Mouse (Mus musculus): Measurements from ENCODE around the gene Calm2. TPM values are rescaled to one million over a fixed set of nuclear protein-coding genes. Genes with fewer than 3 reads are reported as not detected.

The Calm2 gene
- polyA plus RNA-seq (2015; fragmentation: Nextera tagmentation; extraction: Ambion mirVana), result 2,810 and 2,954 TPM in 2 replicates

GRCm38 (mm10) chr17:87446767-87447611 is at the start of gene Calm2:
Calm2 (minus strand) TSS chr17:87446935.
- Histone ChIP-seq H3K4me3 (peak within 1 kb of the TSS; percentile 93), H3K9me3 (no peaks in the 10 kb centered on the region), H3K4me1 (replicated peaks) (peaks cover 37% of the 10 kb centered on the region), H3K9ac (peak within 1 kb of the TSS; percentile 100), H3K27me3 (no peaks in the 10 kb centered on the region), H3K27ac (replicated peaks) (peak within 1 kb of the TSS; percentile 100), H3K36me3 (no peaks in the 10 kb centered on the region), H3K4me2 (peak within 1 kb of the TSS; percentile 96)
- WGBS, result under 1% methylated on average over 69 of the region's 69 CpGs
- peak; percentile 94 for ATAC-seq (ENCODE audit: low read depth)

GRCm38 (mm10) chr17:87495504-87495903 is 48.8 kb upstream of the Calm2 start:
- no peak for ATAC-seq (ENCODE audit: low read depth)
- H3K4me1 ChIP-seq (replicated peaks), result peaks cover 5% of the 10 kb centered on the region
- H3K4me2 ChIP-seq, result no peak overlapping the region
- H3K36me3 ChIP-seq, result no peaks in the 10 kb centered on the region
- H3K9ac ChIP-seq, result no peak overlapping the region
- WGBS, result 95% methylated on average over 4 of the region's 4 CpGs
- no peak overlapping the region for H3K4me3 ChIP-seq
- no peak overlapping the region for H3K27ac ChIP-seq (replicated peaks)
- no peaks in the 10 kb centered on the region for H3K9me3 ChIP-seq
- H3K27me3 ChIP-seq, result no peaks in the 10 kb centered on the region

GRCm38 (mm10) chr17:87494310-87494709 is 47.6 kb upstream of the Calm2 start:
- no peak overlapping the region for H3K9ac ChIP-seq
- no peaks in the 10 kb centered on the region for H3K36me3 ChIP-seq
- no peak for ATAC-seq (ENCODE audit: low read depth)
- H3K9me3 ChIP-seq, result no peaks in the 10 kb centered on the region
- no peak overlapping the region for H3K4me2 ChIP-seq
- 95% methylated on average over 4 of the region's 4 CpGs for WGBS
- no peak overlapping the region for H3K27ac ChIP-seq (replicated peaks)
- H3K4me3 ChIP-seq, result no peak overlapping the region
- peaks cover 9% of the 10 kb centered on the region for H3K4me1 ChIP-seq (replicated peaks)
- H3K27me3 ChIP-seq, result no peaks in the 10 kb centered on the region

GRCm38 (mm10) chr17:87492286-87492685 is 45.6 kb upstream of the Calm2 start:
- Histone ChIP-seq H3K4me2 (no peak overlapping the region), H3K27ac (replicated peaks) (no peak overlapping the region), H3K4me1 (replicated peaks) (peaks cover 9% of the 10 kb centered on the region), H3K9ac (no peak overlapping the region), H3K36me3 (no peaks in the 10 kb centered on the region), H3K9me3 (no peaks in the 10 kb centered on the region), H3K4me3 (no peak overlapping the region), H3K27me3 (no peaks in the 10 kb centered on the region)
- 54% methylated on average over 4 of the region's 4 CpGs for WGBS
- ATAC-seq (ENCODE audit: low read depth), result no peak

GRCm38 (mm10) chr17:87490295-87490694 is 43.6 kb upstream of the Calm2 start:
- ATAC-seq (ENCODE audit: low read depth), result no peak
- peaks cover 9% of the 10 kb centered on the region for H3K4me1 ChIP-seq (replicated peaks)
- no peak overlapping the region for H3K9ac ChIP-seq
- H3K27ac ChIP-seq (replicated peaks), result no peak overlapping the region
- no peaks in the 10 kb centered on the region for H3K9me3 ChIP-seq
- H3K27me3 ChIP-seq, result no peaks in the 10 kb centered on the region
- WGBS, result 59% methylated on average over 6 of the region's 6 CpGs
- H3K36me3 ChIP-seq, result no peaks in the 10 kb centered on the region
- no peak overlapping the region for H3K4me3 ChIP-seq
- no peak overlapping the region for H3K4me2 ChIP-seq

GRCm38 (mm10) chr17:87485751-87486150 is 39.0 kb upstream of the Calm2 start:
- Histone ChIP-seq H3K27me3 (no peaks in the 10 kb centered on the region), H3K36me3 (no peaks in the 10 kb centered on the region), H3K9me3 (no peaks in the 10 kb centered on the region), H3K27ac (replicated peaks) (no peak overlapping the region), H3K4me3 (no peak overlapping the region), H3K9ac (no peak overlapping the region), H3K4me1 (replicated peaks) (peaks cover 7% of the 10 kb centered on the region), H3K4me2 (no peak overlapping the region)
- WGBS, result 92% methylated on average over 5 of the region's 5 CpGs
- ATAC-seq (ENCODE audit: low read depth), result no peak

GRCm38 (mm10) chr17:87482867-87483266 is 36.1 kb upstream of the Calm2 start:
- Histone ChIP-seq H3K4me2 (no peak overlapping the region), H3K4me1 (replicated peaks) (peaks cover 10% of the 10 kb centered on the region), H3K9ac (no peak overlapping the region), H3K36me3 (no peaks in the 10 kb centered on the region), H3K27ac (replicated peaks) (no peak overlapping the region), H3K4me3 (no peak overlapping the region), H3K27me3 (no peaks in the 10 kb centered on the region), H3K9me3 (no peaks in the 10 kb centered on the region)
- 68% methylated on average over 3 of the region's 3 CpGs for WGBS
- ATAC-seq (ENCODE audit: low read depth), result no peak

- Histone ChIP-seq H3K27me3 (0 out of 2 replicates have a peak, but pooled peaks cover 2% of the 10 kb centered on the region), H3K4me1 (replicated peaks) (peaks cover 37% of the 10 kb centered on the region), H3K9ac (no peak overlapping the region), H3K9me3 (no peaks in the 10 kb centered on the region), H3K4me3 (no peak overlapping the region), H3K27ac (replicated peaks) (peak overlapping the region; percentile 66), H3K36me3 (no peaks in the 10 kb centered on the region), H3K4me2 (no peak overlapping the region)
- WGBS, result 45% methylated on average over 9 of the region's 9 CpGs
- peak; percentile 52; the same call in 1 of the 2 replicates for ATAC-seq (ENCODE audit: low read depth)
Observed at GRCm38 (mm10) chr17:87478569-87478968, 31.8 kb upstream of the Calm2 start.

- H3K9me3 ChIP-seq, result no peaks in the 10 kb centered on the region
- peaks cover 43% of the 10 kb centered on the region for H3K4me1 ChIP-seq (replicated peaks)
- no peak for ATAC-seq (ENCODE audit: low read depth)
- no peak overlapping the region for H3K9ac ChIP-seq
- H3K27ac ChIP-seq (replicated peaks), result peak overlapping the region; percentile 66; the same call in 1 of the 2 replicates
- no peaks in the 10 kb centered on the region for H3K36me3 ChIP-seq
- no peak overlapping the region for H3K4me3 ChIP-seq
- 0 out of 2 replicates have a peak, but pooled peaks cover 2% of the 10 kb centered on the region for H3K27me3 ChIP-seq
- no peak overlapping the region for H3K4me2 ChIP-seq
- WGBS, result 22% methylated on average over 16 of the region's 16 CpGs
Observed at GRCm38 (mm10) chr17:87477611-87478010, 30.9 kb upstream of the Calm2 start.

GRCm38 (mm10) chr17:87475356-87475755 is 28.6 kb upstream of the Calm2 start:
- no peaks in the 10 kb centered on the region for H3K9me3 ChIP-seq
- peak overlapping the region; percentile 65; the same call in 1 of the 2 replicates for H3K4me2 ChIP-seq
- WGBS, result 68% methylated on average over 8 of the region's 8 CpGs
- H3K9ac ChIP-seq, result no peak overlapping the region
- H3K27ac ChIP-seq (replicated peaks), result no peak overlapping the region
- no peak overlapping the region for H3K4me3 ChIP-seq
- H3K36me3 ChIP-seq, result no peaks in the 10 kb centered on the region
- ATAC-seq (ENCODE audit: low read depth), result no peak
- peaks cover 43% of the 10 kb centered on the region for H3K4me1 ChIP-seq (replicated peaks)
- 0 out of 2 replicates have a peak, but pooled peaks cover 2% of the 10 kb centered on the region for H3K27me3 ChIP-seq

GRCm38 (mm10) chr17:87474501-87474795 is 27.7 kb upstream of the Calm2 start:
- H3K4me3 ChIP-seq, result peak overlapping the region; percentile 31
- peak overlapping the region; percentile 61 for H3K9ac ChIP-seq
- peak overlapping the region; percentile 65 for H3K4me2 ChIP-seq
- 0 out of 2 replicates have a peak, but pooled peaks cover 2% of the 10 kb centered on the region for H3K27me3 ChIP-seq
- ATAC-seq (ENCODE audit: low read depth), result no peak
- WGBS, result 2% methylated on average over 7 of the region's 7 CpGs
- H3K9me3 ChIP-seq, result no peaks in the 10 kb centered on the region
- H3K4me1 ChIP-seq (replicated peaks), result peaks cover 43% of the 10 kb centered on the region
- H3K36me3 ChIP-seq, result no peaks in the 10 kb centered on the region
- peak overlapping the region; percentile 75 for H3K27ac ChIP-seq (replicated peaks)

GRCm38 (mm10) chr17:87473736-87474500 is 27.2 kb upstream of the Calm2 start:
- H3K4me1 ChIP-seq (replicated peaks), result peaks cover 43% of the 10 kb centered on the region
- H3K36me3 ChIP-seq, result no peaks in the 10 kb centered on the region
- peak overlapping the region; percentile 75 for H3K27ac ChIP-seq (replicated peaks)
- peak overlapping the region; percentile 65 for H3K4me2 ChIP-seq
- peak overlapping the region; percentile 31 for H3K4me3 ChIP-seq
- 0 out of 2 replicates have a peak, but pooled peaks cover 2% of the 10 kb centered on the region for H3K27me3 ChIP-seq
- under 1% methylated on average over 23 of the region's 23 CpGs for WGBS
- peak overlapping the region; percentile 61 for H3K9ac ChIP-seq
- peak; percentile 69 for ATAC-seq (ENCODE audit: low read depth)
- no peaks in the 10 kb centered on the region for H3K9me3 ChIP-seq

Measured in neural tube, embryonic 13.5 days (tissue).